Mouse (Mus musculus): ENCODE measurements around the gene Csmd2. TPM values are rescaled to one million over a fixed set of nuclear protein-coding genes. Genes with fewer than 3 reads are reported as not detected.
A peak's percentile ranks its signal among the peaks of the same experiment; 100 is the strongest.
"Not testable (repeated sequence)": the region's sequence is repeated elsewhere in the genome, so short reads cannot be mapped to it uniquely, and the experiment has no call there.

Gene Csmd2
- total RNA-seq, 2 experiments from 2014 or later: 62.7 to 64.6 TPM

GRCm38 (mm10) chr4:128543378-128543777 lies 555.7 kb downstream of the Csmd2 start:
- intact Hi-C loops (cut with DNase I): loop anchor here (5.0 kb wide), 1 partner anchor 1176 kb away; no protein-coding TSS in a partner anchor
- DNase-seq (ENCODE audit: low spot score in 2 of 2): no peak

GRCm38 (mm10) chr4:128543956-128544486 lies 556.4 kb downstream of the Csmd2 start:
- intact Hi-C loops (cut with DNase I): loop anchor here (5.0 kb wide), 1 partner anchor 1177 kb away; no protein-coding TSS in a partner anchor
- DNase-seq (ENCODE audit: low spot score in 2 of 2): not testable (repeated sequence)

- DNase-seq (ENCODE audit: low spot score in 2 of 2): no peak
- intact Hi-C loops (cut with DNase I): no loop called here
Observed at GRCm38 (mm10) chr4:128550756-128551155, 563.1 kb downstream of the Csmd2 start.

GRCm38 (mm10) chr4:128554198-128554597 lies 566.5 kb downstream of the Csmd2 start:
- intact Hi-C loops (cut with DNase I): no loop called here
- no peak for DNase-seq (ENCODE audit: low spot score in 2 of 2)

GRCm38 (mm10) chr4:128560327-128560726 lies 572.7 kb downstream of the Csmd2 start:
- DNase-seq (ENCODE audit: low spot score in 2 of 2): no peak
- intact Hi-C loops (cut with DNase I): no loop called here

GRCm38 (mm10) chr4:128575811-128576210 lies 588.2 kb downstream of the Csmd2 start:
- DNase-seq (ENCODE audit: low spot score in 2 of 2): peak in 1 of 2 experiments; percentile 26
- intact Hi-C loops (cut with DNase I): no loop called here

- intact Hi-C loops (cut with DNase I): no loop called here
- no peak for DNase-seq (ENCODE audit: low spot score in 2 of 2)
Observed at GRCm38 (mm10) chr4:128579182-128579581, 591.5 kb downstream of the Csmd2 start.

- intact Hi-C loops (cut with DNase I): no loop called here
- DNase-seq (ENCODE audit: low spot score in 2 of 2): no peak
Observed at GRCm38 (mm10) chr4:128593286-128593685, 605.6 kb downstream of the Csmd2 start.

- no peak for DNase-seq (ENCODE audit: low spot score in 2 of 2)
- intact Hi-C loops (cut with DNase I): no loop called here
Observed at GRCm38 (mm10) chr4:128594062-128594461, 606.4 kb downstream of the Csmd2 start.

GRCm38 (mm10) chr4:128597801-128598560 lies 610.3 kb downstream of the Csmd2 start:
- no peak for DNase-seq (ENCODE audit: low spot score in 2 of 2)
- intact Hi-C loops (cut with DNase I): no loop called here

- DNase-seq (ENCODE audit: low spot score in 2 of 2): peak; percentile 21 to 66
- intact Hi-C loops (cut with DNase I): no loop called here
Observed at GRCm38 (mm10) chr4:128606586-128606985, 618.9 kb downstream of the Csmd2 start.

- intact Hi-C loops (cut with DNase I): no loop called here
- DNase-seq (ENCODE audit: low spot score in 2 of 2): peak in 1 of 2 experiments; percentile 60
Observed at GRCm38 (mm10) chr4:128607661-128608060, 620.0 kb downstream of the Csmd2 start.

- intact Hi-C loops (cut with DNase I): no loop called here
- peak in 1 of 2 experiments; percentile 8 for DNase-seq (ENCODE audit: low spot score in 2 of 2)
Observed at GRCm38 (mm10) chr4:128609276-128609924, 621.7 kb downstream of the Csmd2 start.

GRCm38 (mm10) chr4:128609925-128610402 lies 622.3 kb downstream of the Csmd2 start, which contains the start of gene Zscan20:
TSS of gene Zscan20 (minus strand) at chr4:128610098.
- intact Hi-C loops (cut with DNase I): loop anchor here (5.0 kb wide), 1 partner anchor 82 kb away; no protein-coding TSS in a partner anchor
- peak; percentile 98 to 100 for DNase-seq (ENCODE audit: low spot score in 2 of 2)

GRCm38 (mm10) chr4:128610706-128611105 lies 623.0 kb downstream of the Csmd2 start:
- intact Hi-C loops (cut with DNase I): loop anchor here (5.0 kb wide), 1 partner anchor 82 kb away; no protein-coding TSS in a partner anchor
- no peak for DNase-seq (ENCODE audit: low spot score in 2 of 2)

GRCm38 (mm10) chr4:128611726-128612125 lies 624.1 kb downstream of the Csmd2 start:
- DNase-seq (ENCODE audit: low spot score in 2 of 2): not testable (repeated sequence)
- intact Hi-C loops (cut with DNase I): loop anchor here (2.0 to 5.0 kb wide), 4 partner anchors 43 to 165 kb away; partner anchors contain the start of gene Phc2

- peak; percentile 60 to 68 for DNase-seq (ENCODE audit: low spot score in 2 of 2)
- intact Hi-C loops (cut with DNase I): loop anchor here (1.0 to 5.0 kb wide), 5 partner anchors 41 to 163 kb away; partner anchors contain the start of gene Phc2
Observed at GRCm38 (mm10) chr4:128613326-128613725, 625.7 kb downstream of the Csmd2 start.

GRCm38 (mm10) chr4:128615761-128616160 lies 628.1 kb downstream of the Csmd2 start:
- intact Hi-C loops (cut with DNase I): loop anchor here (5.0 kb wide), 1 partner anchor 242 kb away; no protein-coding TSS in a partner anchor
- no peak for DNase-seq (ENCODE audit: low spot score in 2 of 2)

Data from left cerebral cortex, postnatal 25 days (tissue).